Mouse (Mus musculus): ENCODE results near the gene Sod3.

Sod3 gene

DNA sequence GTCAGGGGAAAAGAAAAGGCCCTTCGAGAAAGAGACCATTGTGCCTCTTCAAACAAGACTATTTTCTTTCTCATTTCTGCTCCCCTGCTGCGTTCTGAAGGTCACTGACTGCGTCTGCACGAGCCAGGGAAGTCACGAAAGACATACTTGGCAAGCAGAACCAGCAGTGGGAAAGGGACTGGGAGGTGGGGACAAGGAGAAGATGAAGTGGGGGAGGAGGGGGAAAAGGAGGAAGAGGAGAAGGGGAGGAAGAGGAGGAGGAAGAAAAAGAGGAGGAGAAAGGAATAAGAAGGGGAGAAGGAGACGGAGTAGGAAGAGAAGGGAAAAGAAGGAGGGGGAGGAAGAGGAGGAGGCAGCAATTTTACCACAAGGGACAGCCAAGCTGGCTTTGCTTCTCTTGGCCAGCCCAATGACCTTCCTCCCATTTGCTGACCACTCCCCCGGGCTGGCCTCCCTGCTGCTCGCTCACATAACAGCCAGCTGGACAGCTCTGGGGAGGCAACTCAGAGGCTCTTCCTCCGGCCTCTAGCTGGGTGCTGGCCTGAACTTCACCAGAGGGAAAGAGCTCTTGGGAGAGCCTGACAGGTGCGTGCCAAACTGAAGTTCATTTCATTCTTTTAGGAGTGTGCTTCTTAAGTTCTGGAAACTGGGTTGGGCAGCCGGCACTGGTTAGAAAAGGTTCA, at the start of gene Sod3:
TSS of gene Sod3 (plus strand) at position 324 of the 683 bp plus-strand sequence.
- no peak for DNase-seq (ENCODE audit: low spot score in 2 of 2)

DNA sequence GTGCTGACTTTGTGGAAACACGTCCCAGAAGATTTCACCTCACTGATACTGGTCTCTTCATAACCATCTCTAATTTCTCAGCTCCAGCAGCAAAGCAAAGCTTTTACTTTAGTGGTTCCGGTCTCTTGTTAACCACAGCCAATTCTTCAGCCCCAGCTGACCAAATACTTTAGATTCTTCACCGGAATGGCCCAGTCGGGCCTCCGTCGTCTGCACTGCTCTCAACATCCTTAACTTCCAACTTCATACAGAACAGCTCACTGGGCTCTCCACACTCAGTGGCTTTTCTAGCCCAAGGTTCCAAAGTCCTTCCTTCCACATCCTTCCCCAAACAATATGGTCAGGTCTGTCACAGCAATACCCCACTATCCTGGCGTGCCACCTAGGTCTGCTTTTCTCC, 46.7 kb upstream of the Sod3 start:
- no peak for DNase-seq (ENCODE audit: low spot score in 2 of 2)

DNA sequence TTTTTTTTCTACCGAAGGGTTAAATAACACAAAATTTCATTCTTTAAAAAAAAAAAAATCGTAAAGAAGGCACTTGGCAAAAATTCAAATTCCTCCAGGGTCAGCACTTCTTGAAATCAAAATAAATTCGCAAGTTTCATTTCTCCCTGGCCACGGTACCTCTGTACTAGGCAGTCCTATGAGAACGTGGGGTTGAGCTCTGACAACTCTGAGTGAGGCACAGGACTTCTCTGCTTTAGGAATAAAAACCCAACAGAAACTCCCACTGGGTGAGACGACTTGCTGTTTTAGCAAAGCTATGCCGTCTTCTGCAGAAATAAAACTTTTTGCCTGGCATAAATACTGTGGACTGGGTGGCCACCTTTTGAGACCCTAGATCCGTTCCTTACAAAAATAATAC, 44.1 kb upstream of the Sod3 start:
- DNase-seq (ENCODE audit: low spot score in 2 of 2) = no peak

DNA sequence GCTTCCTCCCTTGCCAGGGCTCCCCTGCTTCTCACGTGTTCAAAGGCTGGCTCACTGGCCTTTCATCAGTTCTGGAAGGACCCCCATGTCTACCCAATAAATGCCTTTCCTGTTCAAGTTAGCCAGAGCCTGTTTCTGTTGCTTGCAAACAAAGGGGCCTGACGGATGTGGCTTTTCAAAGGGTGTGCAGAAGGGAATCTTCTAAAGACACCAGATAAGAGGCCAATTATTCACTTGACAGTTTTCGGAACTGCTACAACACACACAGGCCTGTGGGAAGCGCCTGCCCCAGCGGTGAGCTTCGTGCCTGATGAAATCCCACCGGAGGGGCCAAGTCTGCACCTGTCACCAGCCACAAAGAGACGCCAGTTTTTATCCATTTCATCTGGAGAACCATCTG, 31.5 kb upstream of the Sod3 start:
- no peak for DNase-seq (ENCODE audit: low spot score in 2 of 2)

DNA sequence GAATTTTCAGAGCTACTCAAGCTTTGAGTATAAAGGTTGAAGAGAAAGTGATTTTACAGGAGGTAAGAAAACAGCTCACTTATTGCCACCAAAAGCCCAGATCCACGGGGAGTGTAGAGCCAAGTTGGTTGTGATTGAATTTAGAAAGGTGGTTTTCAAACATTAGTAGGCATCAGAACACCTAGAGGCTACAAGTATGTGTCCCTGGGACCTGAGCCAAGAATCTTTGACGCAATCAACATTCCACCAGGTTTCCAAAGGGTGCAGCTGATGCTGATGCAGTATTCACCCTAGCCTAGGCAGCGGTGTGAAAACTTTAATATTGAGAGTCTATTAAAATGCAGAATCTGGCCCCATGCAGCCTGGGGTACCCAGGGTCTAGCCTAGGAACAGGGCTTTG, 28.0 kb upstream of the Sod3 start:
- DNase-seq (ENCODE audit: low spot score in 2 of 2) = no peak

DNA sequence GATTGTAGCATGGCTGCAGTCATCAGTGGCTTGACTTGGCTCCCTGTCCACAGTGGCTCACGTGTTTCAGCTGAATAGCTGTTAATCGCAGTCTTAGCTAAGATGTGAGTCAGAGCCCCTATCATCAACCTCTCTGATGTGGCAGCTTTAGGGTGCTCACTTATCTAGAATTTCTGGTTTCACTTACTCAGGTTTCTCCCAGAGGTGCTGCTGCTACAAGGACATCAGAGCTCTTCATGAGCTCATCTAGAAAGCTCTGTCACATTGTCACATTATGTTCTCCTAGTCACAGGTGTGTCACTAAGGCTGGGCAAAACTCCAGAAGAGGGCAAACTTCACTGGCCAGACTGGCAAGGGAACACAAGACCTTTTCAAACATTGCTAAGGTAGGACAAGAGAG, 24.5 kb upstream of the Sod3 start:
- DNase-seq (ENCODE audit: low spot score in 2 of 2) = no peak

DNA sequence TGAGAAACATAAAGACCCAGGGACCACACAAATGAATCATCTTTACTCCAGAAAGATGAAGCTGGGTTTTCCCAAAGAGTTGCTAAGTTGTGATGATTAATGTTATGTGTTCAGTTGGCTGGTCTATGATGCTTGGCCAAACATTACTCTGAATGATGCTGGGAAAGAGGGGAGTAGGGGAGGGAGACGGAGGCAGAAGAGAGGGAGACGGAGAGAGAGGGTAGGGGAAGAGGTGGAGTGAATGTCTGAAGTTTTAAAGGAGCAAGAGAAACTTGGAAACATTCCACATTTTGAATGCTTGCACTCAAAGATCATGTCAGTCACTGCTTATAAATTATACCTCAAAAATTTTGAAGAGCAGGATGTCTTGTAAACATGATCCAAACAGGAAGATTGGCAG, 16.7 kb upstream of the Sod3 start:
- DNase-seq (ENCODE audit: low spot score in 2 of 2) = no peak

DNA sequence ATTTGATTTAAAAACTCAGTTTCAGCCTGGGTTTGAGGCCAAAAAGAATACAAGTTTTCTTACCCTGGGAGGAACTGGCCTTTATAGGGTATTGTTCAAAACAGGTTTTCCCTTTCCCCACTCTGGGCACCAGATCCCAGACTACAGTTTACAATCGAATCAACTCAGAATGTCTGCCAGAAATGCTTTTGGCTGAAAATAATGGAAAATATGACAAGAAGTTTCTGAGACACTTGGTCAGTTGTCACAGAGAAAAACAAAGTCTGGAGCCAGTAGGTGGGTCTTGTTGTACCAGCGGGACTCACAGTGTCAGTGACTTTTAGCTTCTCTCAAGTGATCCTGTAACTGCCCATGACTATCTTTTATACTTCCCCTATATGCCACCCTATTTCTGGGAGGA, 13.1 kb upstream of the Sod3 start:
- no peak for DNase-seq (ENCODE audit: low spot score in 2 of 2)

DNA sequence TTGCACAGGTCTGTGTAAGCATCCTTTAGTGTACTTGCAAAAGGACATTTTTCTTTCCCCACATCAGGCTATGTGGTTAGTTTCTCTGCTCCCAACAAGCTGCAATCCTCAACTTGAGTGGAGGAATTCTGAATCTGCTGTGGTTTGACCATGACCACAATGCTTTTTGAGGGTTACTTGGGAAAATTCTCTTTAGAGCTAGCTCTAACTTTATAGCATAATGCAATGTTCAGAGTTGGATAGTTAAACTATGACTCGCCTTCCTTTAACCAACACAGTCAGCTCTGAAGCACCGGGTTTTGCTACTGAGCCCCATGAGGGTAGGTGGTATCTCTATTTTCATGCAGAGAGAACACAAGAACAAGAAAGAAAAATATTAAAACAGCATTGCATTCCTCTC, 12.0 kb upstream of the Sod3 start:
- no peak for DNase-seq (ENCODE audit: low spot score in 2 of 2)

DNA sequence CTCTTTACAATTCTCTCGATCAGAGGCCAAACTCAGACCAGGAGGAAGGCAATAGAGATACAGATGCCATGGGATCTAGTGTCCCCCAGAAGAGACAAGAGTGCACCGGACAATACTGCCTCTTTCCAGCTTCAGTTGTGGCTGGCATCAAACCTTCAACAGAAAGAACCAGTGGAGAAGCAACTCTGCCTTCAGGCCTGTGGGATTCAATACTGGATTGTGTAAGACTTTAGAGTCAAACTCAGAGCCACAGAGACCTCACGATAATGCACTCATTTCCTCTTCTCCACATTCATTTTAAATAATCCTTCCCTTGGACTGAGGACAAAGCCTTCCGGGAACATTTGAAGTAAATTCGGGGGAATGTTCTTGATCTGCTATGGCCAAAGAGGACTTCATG, 10.9 kb upstream of the Sod3 start:
- DNase-seq (ENCODE audit: low spot score in 2 of 2) = no peak

DNA sequence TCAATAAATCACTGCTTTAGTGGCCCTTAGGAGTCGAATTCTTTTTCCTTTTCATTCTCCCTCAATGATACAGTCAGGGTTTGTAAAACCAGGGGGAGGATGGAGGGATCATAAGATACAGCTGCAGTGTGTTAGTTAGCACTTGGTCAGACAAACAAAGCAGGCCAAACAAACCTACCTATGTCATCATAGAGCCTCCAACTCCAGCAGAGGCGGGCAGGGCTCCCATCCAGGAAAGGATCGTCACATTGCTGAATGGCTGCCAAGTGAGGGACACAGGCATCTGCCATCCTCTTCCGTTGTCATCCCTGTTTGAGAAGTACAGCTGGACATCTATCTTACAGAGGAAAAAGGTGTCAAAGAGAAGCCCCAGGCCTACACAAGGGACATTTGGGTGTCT, 9.2 kb upstream of the Sod3 start:
- DNase-seq (ENCODE audit: low spot score in 2 of 2) = peak in 1 of 2 experiments; percentile 12

DNA sequence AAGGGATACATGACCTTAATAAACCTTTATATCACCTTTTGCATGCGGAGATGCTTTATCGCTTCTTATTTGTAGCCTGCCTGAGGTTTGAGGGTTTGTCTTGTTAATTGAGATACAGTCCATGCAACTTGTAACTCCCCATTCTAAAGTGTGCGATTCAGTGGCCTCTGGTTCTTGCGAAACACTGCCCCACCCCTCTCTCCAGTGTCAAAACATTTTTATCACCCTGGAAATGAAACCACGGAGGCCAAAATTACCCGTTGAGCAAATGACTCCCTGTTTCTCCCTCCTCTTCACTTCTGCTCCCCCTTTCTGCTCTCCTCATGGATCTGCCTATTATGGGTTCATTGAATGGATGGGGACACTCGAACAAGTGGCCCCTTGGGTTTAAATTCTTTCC, 8.0 kb upstream of the Sod3 start:
- no peak for DNase-seq (ENCODE audit: low spot score in 2 of 2)

DNA sequence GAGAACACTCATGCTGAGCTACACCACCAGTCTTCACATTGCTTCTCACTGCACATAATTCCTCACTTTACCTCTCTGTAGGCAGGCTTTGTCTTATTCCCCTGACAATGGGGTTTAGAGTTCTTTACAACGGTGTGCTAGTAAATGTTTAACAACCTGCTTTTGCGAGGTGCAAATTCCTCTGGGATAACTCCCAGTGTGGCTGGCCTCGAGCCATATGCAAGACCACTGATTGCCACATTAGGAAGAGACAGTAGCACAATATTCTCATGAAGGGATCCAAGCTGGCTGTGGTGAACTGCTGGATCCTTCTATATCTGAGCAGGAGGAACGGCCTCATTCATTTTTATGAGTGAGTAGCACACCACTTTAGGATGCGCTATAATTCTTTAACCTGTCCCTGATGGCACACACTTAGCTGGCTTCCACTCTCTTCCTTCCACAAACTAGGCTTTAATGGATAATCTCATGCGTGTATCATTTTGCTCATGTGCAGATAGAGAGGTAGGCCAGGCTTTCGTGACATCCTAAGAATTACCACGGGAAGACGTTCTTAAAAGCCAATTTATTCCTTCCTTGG, 6.3 kb upstream of the Sod3 start:
- DNase-seq (ENCODE audit: low spot score in 2 of 2) = no peak

DNA sequence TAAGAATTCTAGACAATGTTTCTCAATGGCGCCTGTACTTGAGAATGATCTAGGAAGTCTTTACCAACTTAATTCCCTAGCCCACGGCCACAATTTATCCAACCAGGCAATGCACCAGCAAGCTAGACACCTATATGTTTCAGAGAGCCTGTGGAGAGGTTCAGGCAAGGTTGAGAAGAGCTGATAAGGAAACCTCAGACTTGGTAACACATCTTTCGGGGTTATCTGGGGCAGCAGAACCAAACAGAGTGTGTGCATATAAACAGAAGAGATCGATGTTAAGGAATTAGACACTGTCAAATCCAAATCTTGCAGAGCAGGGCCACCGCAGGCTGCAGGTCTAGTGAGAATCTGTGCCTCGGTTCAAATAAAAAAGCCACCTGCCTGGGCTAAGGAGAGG, 5.5 kb upstream of the Sod3 start:
- DNase-seq (ENCODE audit: low spot score in 2 of 2) = no peak

DNA sequence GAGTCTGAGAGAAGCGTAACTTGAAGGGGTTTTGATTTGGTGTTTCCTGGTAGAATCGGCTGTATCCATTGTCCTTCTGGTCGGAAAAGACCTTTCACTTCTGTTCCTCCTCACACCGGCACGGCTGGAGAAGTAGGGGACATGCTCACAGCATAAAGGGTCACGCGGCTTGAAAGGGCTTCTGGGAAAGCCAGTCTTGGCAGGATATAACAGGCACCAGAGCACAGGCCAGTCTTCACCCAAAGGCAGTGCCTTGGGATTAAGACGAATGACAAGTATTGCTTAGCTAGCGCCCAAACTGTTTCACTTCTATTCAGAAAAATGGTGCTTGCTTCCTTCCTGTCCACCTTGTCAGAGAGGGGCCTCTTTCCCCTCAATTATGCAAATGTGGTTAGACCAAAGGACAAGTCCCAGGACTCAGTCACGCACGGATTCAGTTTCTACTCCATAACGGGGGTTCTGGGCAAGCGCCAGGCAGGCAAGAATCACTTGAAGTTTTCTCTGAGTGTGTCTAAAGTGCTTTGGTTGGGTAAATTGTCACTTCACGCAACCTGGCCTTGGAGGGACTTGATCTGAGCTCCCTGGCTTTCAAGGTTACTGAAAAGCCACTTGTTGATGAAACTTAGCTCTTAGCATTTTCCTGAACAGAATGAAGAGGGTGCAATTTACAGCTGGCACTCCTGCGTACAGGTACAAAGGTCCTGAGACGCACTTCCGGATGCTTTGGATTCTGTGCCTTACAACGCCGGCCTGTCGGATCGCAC, 3.1 kb upstream of the Sod3 start:
- DNase-seq (ENCODE audit: low spot score in 2 of 2) = no peak

DNA sequence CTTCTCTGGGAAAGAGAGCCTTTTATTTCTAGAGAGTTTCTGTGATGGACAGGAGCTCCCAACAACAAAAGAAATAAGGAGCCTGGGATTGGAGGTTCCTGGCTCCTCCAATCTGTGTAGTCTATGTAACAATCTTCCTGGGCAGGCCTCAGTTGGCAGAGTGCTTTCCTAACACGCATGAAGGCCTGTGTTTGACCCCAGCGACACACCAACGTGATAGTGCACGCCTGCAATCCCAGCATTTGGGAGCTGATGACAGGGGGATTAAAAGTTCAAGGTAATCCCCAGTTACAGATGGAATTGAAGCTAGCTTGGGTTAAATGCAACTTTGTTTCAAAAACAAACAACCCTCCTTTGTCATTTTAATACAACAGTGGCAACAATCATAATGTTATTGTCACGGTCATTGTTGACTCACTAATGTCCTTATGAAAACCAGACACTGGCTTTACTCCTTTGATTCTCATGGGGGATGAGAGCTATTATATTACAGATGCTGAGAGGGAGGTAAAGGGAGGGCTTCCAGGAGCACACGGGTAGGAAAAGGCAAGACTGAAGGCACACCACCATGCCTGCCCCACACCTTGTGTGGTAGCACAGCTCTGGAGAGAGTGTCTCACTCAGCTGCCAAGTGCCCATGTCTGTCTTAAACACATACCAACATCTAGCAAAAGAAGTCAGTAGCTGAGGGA, 669 bp upstream of the Sod3 start:
- DNase-seq (ENCODE audit: low spot score in 2 of 2) = no peak

DNA sequence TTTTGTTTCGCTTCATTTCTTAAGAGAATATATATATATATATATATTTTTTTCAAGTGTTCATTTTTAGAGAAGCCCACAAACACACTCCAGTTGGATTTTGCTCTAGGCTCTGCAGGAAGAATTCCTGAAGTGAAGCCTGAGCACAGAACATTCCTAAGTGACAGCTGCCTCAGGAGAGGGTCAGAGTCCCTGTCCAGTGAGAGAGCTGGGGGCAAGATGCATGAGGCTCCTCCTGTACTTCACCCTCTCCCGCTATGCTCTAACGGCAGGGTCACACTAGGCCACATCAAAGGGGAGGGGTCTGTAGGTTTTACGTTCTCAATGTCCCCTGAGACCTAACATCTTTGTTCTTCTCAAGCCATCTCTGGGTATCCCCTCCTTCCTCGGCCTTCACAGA, 930 bp downstream of the Sod3 start:
- DNase-seq (ENCODE audit: low spot score in 2 of 2) = no peak

DNA sequence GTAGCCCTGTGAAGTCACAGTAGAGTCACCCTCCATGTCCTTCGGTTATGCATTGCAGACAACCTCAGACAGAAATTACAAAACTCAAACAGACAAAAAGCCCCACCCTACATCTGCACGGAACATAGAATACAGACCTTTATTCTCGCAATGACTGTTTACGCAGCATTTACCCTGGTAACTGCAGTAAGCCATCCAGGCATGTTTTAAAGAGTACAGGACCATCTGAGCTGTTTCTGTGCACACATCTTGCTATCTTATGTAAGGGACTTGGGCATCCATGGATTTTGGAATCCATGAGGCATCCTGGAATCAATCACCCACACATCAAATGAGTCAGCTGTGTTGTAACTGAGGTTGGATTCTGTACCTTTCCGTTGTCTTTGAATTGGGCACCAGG, 2.3 kb downstream of the Sod3 start:
- no peak for DNase-seq (ENCODE audit: low spot score in 2 of 2)

DNA sequence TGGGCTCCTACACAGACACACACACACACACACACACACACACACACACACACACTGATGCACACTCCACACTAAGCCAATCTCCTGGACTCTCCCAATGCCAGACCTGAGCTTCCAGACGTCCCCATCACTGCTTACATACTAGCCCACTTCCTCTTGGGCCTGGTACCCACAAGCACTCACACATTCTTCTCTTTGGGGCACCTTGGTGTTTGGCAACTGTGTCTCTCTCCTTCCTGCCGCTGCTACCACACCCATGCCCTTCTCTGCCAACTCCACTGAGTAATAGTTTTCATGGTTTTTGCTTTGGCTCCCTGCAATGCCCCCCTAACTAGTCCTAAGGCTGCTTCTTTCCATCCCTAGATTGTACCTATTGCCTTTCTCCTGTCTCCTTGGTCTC, 3.1 kb downstream of the Sod3 start:
- DNase-seq (ENCODE audit: low spot score in 2 of 2) = no peak

DNA sequence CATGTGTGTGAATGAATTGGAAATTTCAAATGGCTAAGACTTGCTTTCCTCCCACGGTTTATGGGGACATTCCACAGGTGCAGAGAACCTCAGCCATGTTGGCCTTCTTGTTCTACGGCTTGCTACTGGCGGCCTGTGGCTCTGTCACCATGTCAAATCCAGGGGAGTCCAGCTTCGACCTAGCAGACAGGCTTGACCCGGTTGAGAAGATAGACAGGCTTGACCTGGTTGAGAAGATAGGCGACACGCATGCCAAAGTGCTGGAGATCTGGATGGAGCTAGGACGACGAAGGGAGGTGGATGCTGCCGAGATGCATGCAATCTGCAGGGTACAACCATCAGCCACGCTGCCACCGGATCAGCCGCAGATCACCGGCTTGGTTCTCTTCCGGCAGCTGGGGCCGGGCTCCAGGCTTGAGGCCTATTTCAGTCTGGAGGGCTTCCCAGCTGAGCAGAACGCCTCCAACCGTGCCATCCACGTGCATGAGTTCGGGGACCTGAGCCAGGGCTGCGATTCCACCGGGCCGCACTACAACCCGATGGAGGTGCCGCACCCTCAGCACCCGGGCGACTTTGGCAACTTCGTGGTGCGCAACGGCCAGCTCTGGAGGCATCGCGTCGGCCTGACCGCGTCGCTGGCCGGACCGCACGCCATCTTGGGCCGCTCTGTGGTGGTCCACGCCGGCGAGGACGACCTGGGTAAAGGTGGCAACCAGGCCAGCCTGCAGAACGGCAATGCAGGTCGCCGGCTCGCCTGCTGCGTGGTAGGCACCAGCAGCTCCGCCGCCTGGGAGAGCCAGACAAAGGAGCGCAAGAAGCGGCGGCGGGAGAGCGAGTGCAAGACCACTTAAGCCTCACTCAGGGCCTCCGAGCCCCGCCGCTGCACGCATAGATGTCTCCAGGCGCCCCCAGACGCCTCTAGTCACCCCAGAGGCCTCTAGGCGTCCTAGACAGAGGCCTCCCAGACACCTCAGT, 4.6 kb downstream of the Sod3 start:
- peak in 1 of 2 experiments; percentile 19 for DNase-seq (ENCODE audit: low spot score in 2 of 2)

DNA sequence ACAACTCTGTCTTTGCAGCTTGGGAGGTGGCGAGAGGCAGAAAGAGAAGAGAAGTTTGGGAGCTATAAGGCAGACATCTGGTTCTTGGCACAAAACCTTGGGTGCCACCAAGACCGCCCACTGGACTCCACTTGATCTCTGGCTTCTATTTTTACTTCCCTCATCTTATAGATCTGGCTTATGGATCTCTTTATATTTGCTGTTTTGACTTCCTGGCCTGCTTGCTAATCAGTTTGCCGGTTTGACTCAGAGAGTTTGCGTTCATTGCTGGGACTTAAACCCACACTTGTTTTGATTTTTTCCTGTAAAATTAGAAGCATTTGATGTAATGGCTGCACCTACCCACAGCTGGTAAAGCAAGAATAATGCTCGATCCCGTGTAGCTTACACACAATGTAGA, 7.3 kb downstream of the Sod3 start:
- DNase-seq (ENCODE audit: low spot score in 2 of 2) = no peak

DNA sequence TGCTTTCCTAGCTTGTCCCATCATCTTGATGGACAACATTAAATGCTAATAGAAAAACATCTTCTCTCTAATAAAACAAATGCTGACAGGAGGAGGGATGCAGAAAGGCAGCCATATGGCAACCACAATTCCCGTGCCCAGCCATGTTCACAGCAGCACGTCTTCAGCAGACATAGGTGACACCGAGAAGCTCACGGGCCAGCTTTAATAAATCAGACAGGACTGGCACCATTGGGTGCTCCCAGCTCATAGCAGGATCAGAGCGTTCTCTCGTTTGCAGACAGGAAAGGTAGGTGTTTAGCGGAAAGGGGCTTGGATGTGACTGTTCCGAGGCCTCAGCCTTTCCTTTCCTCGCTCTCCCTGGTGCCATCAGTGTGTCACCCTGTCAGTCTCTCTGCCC, 12.3 kb downstream of the Sod3 start:
- DNase-seq (ENCODE audit: low spot score in 2 of 2) = no peak
